Mouse (Mus musculus) lung, adult 2 months (tissue): ENCODE data around the gene Cpxm2. TPM values are rescaled to one million over a fixed set of nuclear protein-coding genes. Genes with fewer than 3 reads are reported as not detected.

Experiments used
- DNase-seq: peaks from one replicate; pipeline ENCODE4 v3.0.0; 2022
- H3K4me1 ChIP-seq: fragments of 200-500 bp; 2 replicates; pipeline ENCODE4 v1.6.1; 2011; ENCODE audit warnings: low read length; ENCODE audit not compliant: control insufficient read depth, insufficient read depth
- H3K4me3 ChIP-seq: fragments of 200-500 bp; replicated peaks from 2 replicates; pipeline ENCODE3; 2011; ENCODE audit warnings: low read depth, mild to moderate bottlenecking, control low read depth, low read length; ENCODE audit errors: extremely low read depth
- CTCF ChIP-seq: fragments of 200-500 bp; IDR thresholded peaks from 2 replicates; pipeline ENCODE4 v1.5.1; 2011; ENCODE audit warnings: mild to moderate bottlenecking, low read length, control low read depth; ENCODE audit not compliant: insufficient read depth
- POLR2A ChIP-seq: fragments of 200-500 bp; IDR thresholded peaks from 2 replicates; pipeline ENCODE4 v1.6.1; 2011; ENCODE audit warnings: low read depth, mild to moderate bottlenecking, control low read depth, low read length, borderline replicate concordance; ENCODE audit errors: extremely low read depth
- WGBS: fragments of 180-500 bp; shearing (Covaris S2); methylation state at CpG from one replicate; pipeline ENCODE4 v1.1.7; 2018; 5-methylcytosine and 5-hydroxymethylcytosine counted together
- polyA plus RNA-seq: library from polyadenylated mRNA; depleted of rRNA; stranded (reverse); fragments of >200 nt; gene quantifications from 2 replicates; pipeline ENCODE4 v1.2.3, GENCODE M21; 2012; rRNA removed

Cpxm2 gene
- 2.4 and 5.4 TPM in 2 replicates for polyA plus RNA-seq

- TF ChIP-seq CTCF (no peak), POLR2A (no peak)
- no peak within 1 kb of the TSS for H3K4me3 ChIP-seq
- no peak for DNase-seq
- WGBS: 4% methylated on average over 43 of the region's 43 CpGs
- H3K4me1 ChIP-seq: no peaks in the 10 kb centered on the region
Observed at GRCm38 (mm10) chr7:132154368-132154961, at the start of gene Cpxm2. Cpxm2 (minus strand) TSS chr7:132154739.

GRCm38 (mm10) chr7:132204073-132204612 is 49.6 kb upstream of the Cpxm2 start:
- no peak overlapping the region for H3K4me3 ChIP-seq
- 7% methylated on average over 1 of the region's 1 CpGs for WGBS
- no peaks in the 10 kb centered on the region for H3K4me1 ChIP-seq
- DNase-seq: no peak
- no peak for TF ChIP-seq CTCF
- no peak for TF ChIP-seq POLR2A

- Histone ChIP-seq H3K4me3 (no peak overlapping the region), H3K4me1 (no peaks in the 10 kb centered on the region)
- no peak for DNase-seq
- TF ChIP-seq POLR2A (no peak), CTCF (no peak)
- WGBS: 41% methylated on average over 6 of the region's 6 CpGs
Observed at GRCm38 (mm10) chr7:132199686-132200085, 45.1 kb upstream of the Cpxm2 start.

- TF ChIP-seq POLR2A (no peak), CTCF (no peak)
- no peaks in the 10 kb centered on the region for H3K4me1 ChIP-seq
- 77% methylated on average over 1 of the region's 1 CpGs for WGBS
- no peak overlapping the region for H3K4me3 ChIP-seq
- no peak for DNase-seq
Observed at GRCm38 (mm10) chr7:132198806-132199205, 44.3 kb upstream of the Cpxm2 start.

- whole genome bisulfite sequencing: 23% methylated on average over 7 of the region's 7 CpGs
- TF ChIP-seq POLR2A: no peak
- TF ChIP-seq CTCF: no peak
- DNase-seq: no peak
- Histone ChIP-seq H3K4me3 (no peak overlapping the region), H3K4me1 (no peaks in the 10 kb centered on the region)
Observed at GRCm38 (mm10) chr7:132197817-132198475, 43.4 kb upstream of the Cpxm2 start.

GRCm38 (mm10) chr7:132196581-132196980 is 42.0 kb upstream of the Cpxm2 start:
- TF ChIP-seq CTCF: no peak
- TF ChIP-seq POLR2A: no peak
- Histone ChIP-seq H3K4me1 (no peaks in the 10 kb centered on the region), H3K4me3 (no peak overlapping the region)
- no peak for DNase-seq
- 92% methylated on average over 1 of the region's 1 CpGs for WGBS

- no peak for TF ChIP-seq CTCF
- Histone ChIP-seq H3K4me1 (no peaks in the 10 kb centered on the region), H3K4me3 (no peak overlapping the region)
- 82% methylated on average over 2 of the region's 2 CpGs for WGBS
- no peak for DNase-seq
Observed at GRCm38 (mm10) chr7:132193606-132194005, 39.1 kb upstream of the Cpxm2 start.

- Histone ChIP-seq H3K4me1 (no peaks in the 10 kb centered on the region), H3K4me3 (no peak overlapping the region)
- no peak for DNase-seq
- TF ChIP-seq POLR2A (no peak), CTCF (no peak)
- WGBS: 48% methylated on average over 3 of the region's 3 CpGs
Observed at GRCm38 (mm10) chr7:132187456-132187855, 32.9 kb upstream of the Cpxm2 start.

- no peak for DNase-seq
- TF ChIP-seq POLR2A (no peak), CTCF (no peak)
- 66% methylated on average over 5 of the region's 5 CpGs for WGBS
- Histone ChIP-seq H3K4me1 (no peaks in the 10 kb centered on the region), H3K4me3 (no peak overlapping the region)
Observed at GRCm38 (mm10) chr7:132183892-132184404, 29.4 kb upstream of the Cpxm2 start.

GRCm38 (mm10) chr7:132181586-132182198 is 27.2 kb upstream of the Cpxm2 start:
- no peaks in the 10 kb centered on the region for H3K4me1 ChIP-seq
- DNase-seq: no peak
- WGBS: 76% methylated on average over 4 of the region's 4 CpGs
- H3K4me3 ChIP-seq: no peak overlapping the region
- TF ChIP-seq CTCF: no peak
- TF ChIP-seq POLR2A: no peak
